In genomic region chr9:24879662-24880061, GRCm38 (mm10) we compare ENCODE assay signal across 19 mouse cellular contexts.
DNase-seq lines count a peak whose midpoint lies in the region; TF ChIP-seq lines count a peak whose summit lies in the region.
"Had no signal": no experiment of that assay in that cellular context is flagged by ENCODE, and none has a peak within 500 bp of the region (broad histone marks: within the 10 kb centered on the region; RNA-seq: fewer than 3 reads in every experiment).

No protein-coding gene starts in this region.

- H3K27ac ChIP-seq in thymus, adult 2 months (ENCODE audit: control insufficient read depth, insufficient read depth, low read length), result no peak overlapping the region; the same call in 1 of the 2 replicates
- H3K27ac ChIP-seq: embryonic facial prominence, embryonic 13.5 days; forebrain, embryonic 12.5 days; gastrocnemius, adult 2 months; hindbrain, embryonic 10.5 days; hindbrain, embryonic 14.5 days had no signal

- no peak for TF ChIP-seq POLR2A in thymus, adult 2 months (IDR thresholded peaks at IDR 0.05; ENCODE audit: control insufficient read depth, extremely low read depth, insufficient read depth, low read length, poor library complexity)

- TF ChIP-seq CTCF in thymus, adult 2 months (IDR thresholded peaks at IDR 0.05; ENCODE audit: borderline replicate concordance, control insufficient read depth, extremely low read depth, insufficient read depth, low read length, poor library complexity), result no peak

- no peaks in the 10 kb centered on the region for H3K36me3 ChIP-seq in thymus, adult 2 months (ENCODE audit: control insufficient read depth, insufficient read depth, low read length)
- H3K36me3 ChIP-seq: embryonic facial prominence, embryonic 13.5 days; forebrain, embryonic 12.5 days; hindbrain, embryonic 10.5 days had no signal

- peak; percentile 91 for DNase-seq in thymus, postnatal 0 days (ENCODE audit: low spot score)
- DNase-seq in thymus, adult 2 months, result no peak
- DNase-seq in CD4-positive, CD25-positive, alpha-beta regulatory T cell, adult 2 months (ENCODE audit: low read depth, low spot score), result peak; percentile 9
- peak; percentile 7 for DNase-seq in induced T-regulatory cell, adult 2 months (ENCODE audit: low read depth)
- DNase-seq in thymus, postnatal 25 days, result peak; percentile 6
- no peak for DNase-seq in MN1 (ENCODE audit: low spot score)
- no peak for DNase-seq in layer of hippocampus, adult 9-10 months (ENCODE audit: low spot score)
- DNase-seq: adrenal gland, postnatal 10 days; cerebellum, adult 11 months; cerebellum, adult 8-10 months; cerebellum, postnatal 25 days; forebrain, postnatal 0 days; gastrocnemius, adult 2 months; gastrocnemius, postnatal 25 days; heart, postnatal 14 days had no signal

- 6% methylated on average over 1 of the region's 1 CpGs for WGBS in thymus, adult 2 months

- no peak overlapping the region for H3K4me3 ChIP-seq in thymus, adult 2 months (ENCODE audit: control insufficient read depth, insufficient read depth, low read length)
- H3K4me3 ChIP-seq: embryonic facial prominence, embryonic 13.5 days; forebrain, embryonic 12.5 days; gastrocnemius, adult 2 months; hindbrain, embryonic 10.5 days had no signal

- H3K4me1 ChIP-seq in thymus, adult 2 months (replicated peaks; ENCODE audit: control insufficient read depth, insufficient read depth, low read length), result peaks cover 18% of the 10 kb centered on the region

- H3K27me3 ChIP-seq in thymus, adult 2 months (ENCODE audit: control insufficient read depth, insufficient read depth, low read length), result no peaks in the 10 kb centered on the region
- H3K27me3 ChIP-seq: embryonic facial prominence, embryonic 13.5 days; forebrain, embryonic 12.5 days had no signal

Comparison
In these comparisons a context has a peak if more than half of its experiments do, and no peak if none do; other contexts are left out.
1. DNase-seq: peak in thymus, postnatal 0 days (single experiment), CD4-positive, CD25-positive, alpha-beta regulatory T cell, adult 2 months (single experiment), induced T-regulatory cell, adult 2 months (single experiment) and thymus, postnatal 25 days (single experiment); none in thymus, adult 2 months (single experiment), MN1 (single experiment) and layer of hippocampus, adult 9-10 months (single experiment).